Mouse (Mus musculus): Measurements from ENCODE around the gene Sec24a.

The Sec24a gene

DNA sequence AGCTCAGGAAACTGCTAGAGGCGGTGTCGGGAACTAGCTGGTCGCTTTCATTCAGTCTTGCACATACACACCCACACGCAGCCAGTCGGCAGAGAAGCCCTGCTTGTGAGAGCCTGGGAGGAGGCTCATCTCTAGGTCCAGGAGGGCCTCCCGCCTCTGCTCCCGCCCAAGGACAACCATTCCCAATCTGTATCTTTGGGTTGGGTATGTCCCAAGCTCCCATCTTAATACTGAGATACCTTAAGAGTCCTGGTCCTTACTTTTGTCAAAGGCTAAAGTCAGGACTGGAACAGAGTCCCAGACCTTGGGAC lies 113.6 kb downstream of the Sec24a start:
- no peak for DNase-seq (ENCODE audit: low spot score)

DNA sequence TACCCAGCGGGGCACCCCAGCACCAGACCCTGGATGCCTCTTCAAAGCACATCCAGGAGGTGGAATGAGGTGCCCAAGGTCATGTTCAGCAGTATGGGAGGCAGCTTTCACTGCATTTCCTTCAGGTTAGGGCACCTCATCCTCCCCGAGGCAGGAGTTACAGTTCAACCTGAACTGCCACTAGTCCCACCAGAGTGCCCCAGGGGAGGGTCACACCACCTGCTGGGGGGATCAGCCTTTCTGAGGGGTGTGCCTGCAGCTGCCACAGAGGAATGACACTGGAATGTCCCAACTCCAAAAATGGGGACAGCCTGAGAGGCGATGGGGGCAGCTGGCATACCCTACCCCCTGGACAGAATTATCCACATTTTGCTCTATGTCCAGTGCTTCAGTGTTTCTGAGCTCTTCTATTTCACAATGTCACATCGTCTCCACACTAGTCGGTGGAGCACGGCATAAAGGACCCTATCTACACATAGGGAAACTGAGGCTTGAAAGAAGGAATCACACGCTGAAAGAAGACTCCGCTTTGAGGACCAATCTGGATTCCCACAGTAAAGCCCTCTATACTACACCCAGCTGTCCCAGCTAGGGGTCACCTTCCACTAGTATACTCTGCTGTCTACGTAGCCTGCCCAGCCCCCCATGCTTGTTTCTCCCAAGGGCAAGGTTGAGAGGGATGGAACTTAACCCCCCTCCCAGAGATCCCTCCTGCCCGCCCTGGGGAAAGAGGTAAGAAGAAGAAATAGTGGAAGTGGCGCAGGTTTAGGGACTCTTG lies 114.1 kb downstream of the Sec24a start:
- no peak for DNase-seq (ENCODE audit: low spot score)

- no peak for DNase-seq (ENCODE audit: low spot score)
These were observed 114.9 kb downstream of the Sec24a start for GRCm38 (mm10) chr11:51648566-51648965.

DNA sequence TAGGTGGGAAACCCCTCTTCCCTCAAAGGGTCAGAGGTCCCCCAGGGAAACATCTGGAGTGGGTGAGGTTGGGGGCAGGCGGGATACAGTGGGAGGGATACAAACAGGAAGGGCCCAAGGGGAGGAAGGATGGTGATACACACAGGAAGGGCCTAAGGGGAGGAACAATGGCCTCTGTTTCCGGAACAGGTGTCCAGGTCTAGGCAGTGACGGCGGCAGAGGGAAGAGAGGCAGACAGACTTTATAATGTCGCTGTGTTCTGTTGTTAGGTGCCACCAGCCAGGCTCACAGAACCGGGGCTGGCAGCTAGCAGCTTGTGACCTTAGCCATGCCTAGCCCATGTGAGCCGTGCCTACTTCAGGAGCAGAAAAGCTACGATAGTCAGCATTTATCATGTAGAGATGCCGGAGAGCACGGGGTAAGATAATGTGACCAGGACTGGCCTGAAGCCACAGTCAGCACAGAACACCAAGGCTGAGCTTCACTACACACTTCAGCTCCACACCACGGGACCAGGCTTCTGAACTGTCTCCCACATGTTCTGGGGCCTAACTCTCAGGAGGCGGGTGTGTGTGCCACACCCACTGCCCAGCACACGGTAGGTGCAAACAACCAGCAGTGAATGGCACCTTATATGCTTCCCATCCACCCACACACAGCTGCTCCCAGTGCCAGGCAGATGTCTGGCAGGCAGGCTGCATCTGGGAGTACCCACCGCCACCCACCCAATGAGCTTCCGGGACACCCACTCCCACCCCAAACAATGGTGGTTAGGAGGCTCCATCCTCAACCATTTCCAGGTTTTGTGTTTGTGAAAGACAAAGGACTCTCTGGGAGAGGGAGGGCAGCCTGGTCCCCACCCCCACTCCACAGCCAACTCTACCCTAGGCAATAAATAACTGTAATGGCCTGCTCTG lies 116.4 kb downstream of the Sec24a start:
- DNase-seq (ENCODE audit: low spot score) = no peak

GRCm38 (mm10) chr11:51646245-51646644 lies 117.2 kb downstream of the Sec24a start:
- no peak for DNase-seq (ENCODE audit: low spot score)

GRCm38 (mm10) chr11:51645293-51645692 lies 118.1 kb downstream of the Sec24a start:
- no peak for DNase-seq (ENCODE audit: low spot score)

- no peak for DNase-seq (ENCODE audit: low spot score)
These were observed 119.2 kb downstream of the Sec24a start for GRCm38 (mm10) chr11:51644217-51644616.

DNA sequence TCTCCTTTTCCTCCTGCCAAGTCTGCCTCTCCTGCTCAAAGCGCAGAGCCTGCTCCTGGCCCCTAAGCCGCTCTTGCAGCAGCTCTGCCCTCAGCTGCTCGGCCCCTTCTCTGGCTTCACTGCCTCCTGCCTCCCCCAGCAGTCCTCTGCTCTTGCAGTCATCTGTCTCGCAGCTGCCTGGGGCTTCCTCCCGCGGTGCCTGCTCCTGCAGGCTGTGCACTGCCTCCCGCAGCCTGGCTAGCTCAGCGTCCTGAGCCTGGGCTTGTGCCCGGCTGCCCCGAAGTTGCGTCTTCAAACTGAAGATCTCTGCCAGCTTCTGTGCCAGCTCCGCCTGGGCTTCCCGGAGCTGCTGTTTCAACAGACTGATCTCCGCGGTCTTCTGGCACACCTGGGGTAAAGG lies 119.7 kb downstream of the Sec24a start:
- no peak for DNase-seq (ENCODE audit: low spot score)

- DNase-seq (ENCODE audit: low spot score) = no peak
These were observed 120.2 kb downstream of the Sec24a start for GRCm38 (mm10) chr11:51643202-51643601.
